Mouse (Mus musculus): ENCODE results near the gene Smg6. TPM values are rescaled to one million over a fixed set of nuclear protein-coding genes. Genes with fewer than 3 reads are reported as not detected.
A peak's percentile ranks its signal among the peaks of the same experiment; 100 is the strongest.

The Smg6 gene
- polyA plus RNA-seq, 1 experiment from 2014 or later, result 19.8 TPM

DNA sequence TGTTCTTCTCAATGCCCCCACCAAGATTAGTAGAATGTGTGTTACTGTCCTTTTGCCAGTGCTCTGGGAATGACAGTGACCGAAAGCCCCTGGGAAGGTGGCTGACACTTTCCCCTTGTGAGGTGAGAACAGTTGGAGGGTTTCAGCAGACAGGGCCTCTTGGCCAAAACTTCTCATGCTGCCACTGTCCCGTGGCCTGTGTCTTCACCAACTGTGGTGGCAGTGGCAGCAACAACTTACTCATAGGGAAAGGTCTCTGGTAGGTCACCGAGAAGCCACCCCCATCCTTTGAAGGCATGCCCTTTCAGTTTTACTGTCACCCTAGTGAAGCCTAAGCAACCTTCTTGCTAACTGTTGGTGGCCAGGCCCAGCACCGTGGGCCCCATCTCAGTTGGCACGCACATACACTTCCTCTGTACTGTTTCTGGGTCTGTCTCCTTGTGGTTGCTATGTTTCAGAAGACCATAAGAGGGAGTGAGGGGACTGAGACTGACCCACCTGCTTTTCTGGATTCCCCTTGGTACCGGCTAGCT, 228.5 kb downstream of the Smg6 start:
- Histone ChIP-seq H3K4me1 (ENCODE audit: control insufficient read depth, insufficient read depth, low read length) (peaks cover 23% of the 10 kb centered on the region), H3K36me3 (ENCODE audit: control insufficient read depth, insufficient read depth, low read length) (peaks cover 17% of the 10 kb centered on the region; the same call in 1 of the 2 replicates), H3K9me3 (ENCODE audit: control insufficient read depth, low read length) (no peaks in the 10 kb centered on the region), H3K27me3 (ENCODE audit: control insufficient read depth, insufficient read depth, low read length) (no peaks in the 10 kb centered on the region), H3K27ac (ENCODE audit: low read depth, low read length) (0 out of 2 replicates have a peak overlapping the region, but pooled peaks have one; percentile 26), H3K4me2 (replicated peaks; ENCODE audit: low read depth, low read length) (no peak overlapping the region), H3K9ac (ENCODE audit: low read depth, low read length) (no peak overlapping the region), H3K4me3 (ENCODE audit: low read length) (no peak overlapping the region)
- WGBS, result 75% methylated on average over 6 of the region's 6 CpGs
- ATAC-seq (ENCODE audit: low FRiP score, low TSS enrichment), result no peak

DNA sequence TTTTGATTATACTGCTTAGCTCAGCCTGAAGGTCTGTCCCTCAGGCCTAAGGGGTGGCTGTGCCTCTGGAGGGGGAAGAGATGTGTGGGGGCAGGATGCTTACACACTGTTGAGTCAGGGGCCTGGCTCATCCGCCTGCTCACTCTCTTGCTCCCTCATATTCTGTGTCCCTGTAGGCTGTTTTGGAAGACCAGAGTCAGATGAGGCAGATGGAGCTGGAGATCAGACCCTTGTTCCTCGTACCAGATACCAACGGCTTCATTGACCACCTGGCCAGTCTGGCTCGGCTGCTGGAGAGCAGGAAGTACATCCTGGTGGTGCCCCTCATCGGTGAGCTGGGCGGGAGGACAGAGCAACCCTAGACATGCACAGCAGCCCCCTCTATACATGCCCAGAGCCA, 230.4 kb downstream of the Smg6 start:
- Histone ChIP-seq H3K4me1 (ENCODE audit: control insufficient read depth, insufficient read depth, low read length) (peaks cover 23% of the 10 kb centered on the region), H3K4me2 (replicated peaks; ENCODE audit: low read depth, low read length) (no peak overlapping the region), H3K36me3 (ENCODE audit: control insufficient read depth, insufficient read depth, low read length) (peaks cover 20% of the 10 kb centered on the region), H3K27me3 (ENCODE audit: control insufficient read depth, insufficient read depth, low read length) (no peaks in the 10 kb centered on the region), H3K27ac (ENCODE audit: low read depth, low read length) (peak overlapping the region; percentile 63; the same call in 1 of the 2 replicates), H3K9ac (ENCODE audit: low read depth, low read length) (peak overlapping the region; percentile 18; the same call in 1 of the 2 replicates), H3K4me3 (ENCODE audit: low read length) (no peak overlapping the region), H3K9me3 (ENCODE audit: control insufficient read depth, low read length) (no peaks in the 10 kb centered on the region)
- no peak for ATAC-seq (ENCODE audit: low FRiP score, low TSS enrichment)
- 59% methylated on average over 6 of the region's 6 CpGs for WGBS

DNA sequence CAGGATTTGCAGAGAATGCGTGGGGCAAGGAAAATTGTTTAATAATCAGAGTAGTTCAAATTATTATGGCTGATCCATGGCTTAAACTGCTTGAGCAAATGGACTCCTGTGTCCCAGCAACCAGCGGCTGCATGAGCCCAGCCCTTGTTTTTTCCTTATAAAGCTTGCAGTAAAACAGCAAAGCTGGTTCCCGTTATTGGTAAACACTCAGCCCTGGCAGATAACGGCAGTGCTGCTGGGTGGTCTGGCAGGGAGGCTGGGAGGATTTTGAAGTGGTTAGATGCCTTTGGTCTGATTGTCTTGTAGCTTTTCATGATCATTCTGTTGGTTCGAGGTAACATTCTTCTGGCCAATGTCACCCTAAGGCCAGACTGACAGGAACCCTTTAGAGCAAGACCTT, 230.8 kb downstream of the Smg6 start:
- no peak for ATAC-seq (ENCODE audit: low FRiP score, low TSS enrichment)
- peak overlapping the region; percentile 63; the same call in 1 of the 2 replicates for H3K27ac ChIP-seq (ENCODE audit: low read depth, low read length)
- H3K9me3 ChIP-seq (ENCODE audit: control insufficient read depth, low read length), result no peaks in the 10 kb centered on the region
- H3K4me2 ChIP-seq (replicated peaks; ENCODE audit: low read depth, low read length), result no peak overlapping the region
- H3K4me1 ChIP-seq (ENCODE audit: control insufficient read depth, insufficient read depth, low read length), result peaks cover 23% of the 10 kb centered on the region
- WGBS, result 76% methylated on average over 5 of the region's 5 CpGs
- H3K36me3 ChIP-seq (ENCODE audit: control insufficient read depth, insufficient read depth, low read length), result peaks cover 21% of the 10 kb centered on the region
- no peaks in the 10 kb centered on the region for H3K27me3 ChIP-seq (ENCODE audit: control insufficient read depth, insufficient read depth, low read length)
- H3K4me3 ChIP-seq (ENCODE audit: low read length), result no peak overlapping the region
- H3K9ac ChIP-seq (ENCODE audit: low read depth, low read length), result 0 out of 2 replicates have a peak overlapping the region, but pooled peaks have one; percentile 18

DNA sequence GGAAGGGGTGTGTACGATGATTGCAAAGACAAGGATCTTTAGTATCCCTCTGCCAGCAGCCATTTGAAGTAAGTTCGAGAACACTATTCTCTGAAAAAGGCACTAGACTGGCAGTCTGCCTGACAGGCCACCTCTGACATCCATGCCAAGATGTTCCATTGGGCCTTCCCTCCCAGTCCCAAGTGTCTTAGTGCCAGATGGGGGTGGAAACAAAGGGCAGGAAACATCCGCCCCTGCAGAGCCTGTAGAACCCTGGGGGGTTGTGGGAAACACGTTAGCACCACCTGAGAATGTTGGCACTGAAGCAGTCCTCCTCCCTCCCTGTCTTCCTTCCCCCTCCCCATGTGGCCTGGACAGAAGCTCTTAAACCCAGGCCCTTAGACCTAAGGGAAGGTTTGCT, 231.4 kb downstream of the Smg6 start:
- Histone ChIP-seq H3K9ac (ENCODE audit: low read depth, low read length) (no peak overlapping the region), H3K36me3 (ENCODE audit: control insufficient read depth, insufficient read depth, low read length) (peaks cover 25% of the 10 kb centered on the region), H3K27me3 (ENCODE audit: control insufficient read depth, insufficient read depth, low read length) (no peaks in the 10 kb centered on the region), H3K4me3 (ENCODE audit: low read length) (no peak overlapping the region), H3K27ac (ENCODE audit: low read depth, low read length) (peak overlapping the region; percentile 53; the same call in 1 of the 2 replicates), H3K4me2 (replicated peaks; ENCODE audit: low read depth, low read length) (no peak overlapping the region), H3K9me3 (ENCODE audit: control insufficient read depth, low read length) (no peaks in the 10 kb centered on the region), H3K4me1 (ENCODE audit: control insufficient read depth, insufficient read depth, low read length) (peaks cover 23% of the 10 kb centered on the region)
- no peak for ATAC-seq (ENCODE audit: low FRiP score, low TSS enrichment)
- 69% methylated on average over 4 of the region's 4 CpGs for WGBS

DNA sequence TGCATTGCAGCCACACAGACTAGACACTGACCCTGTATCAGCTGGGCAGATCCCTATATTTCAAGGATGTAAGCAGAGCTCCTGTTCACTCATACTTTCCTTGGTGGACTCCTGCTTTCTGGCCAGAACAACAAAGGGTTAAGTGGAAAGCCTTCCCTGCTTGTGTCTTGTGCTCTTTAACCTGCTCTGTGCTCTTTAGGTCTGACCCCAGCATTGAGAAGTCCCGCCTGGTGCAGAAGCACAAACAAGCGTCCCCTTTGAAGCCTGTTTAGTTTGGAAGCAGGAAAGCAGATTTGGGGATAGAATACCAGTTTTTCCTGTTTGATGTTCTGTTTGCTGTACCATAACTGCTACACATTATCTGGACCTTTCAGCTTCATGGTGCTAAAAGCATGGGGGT, 232.3 kb downstream of the Smg6 start:
- Histone ChIP-seq H3K27ac (ENCODE audit: low read depth, low read length) (peak overlapping the region; percentile 53), H3K4me2 (replicated peaks; ENCODE audit: low read depth, low read length) (no peak overlapping the region), H3K4me3 (ENCODE audit: low read length) (no peak overlapping the region), H3K9me3 (ENCODE audit: control insufficient read depth, low read length) (no peaks in the 10 kb centered on the region), H3K27me3 (ENCODE audit: control insufficient read depth, insufficient read depth, low read length) (no peaks in the 10 kb centered on the region), H3K36me3 (ENCODE audit: control insufficient read depth, insufficient read depth, low read length) (peaks cover 33% of the 10 kb centered on the region), H3K9ac (ENCODE audit: low read depth, low read length) (no peak overlapping the region), H3K4me1 (ENCODE audit: control insufficient read depth, insufficient read depth, low read length) (peaks cover 18% of the 10 kb centered on the region)
- 11% methylated on average over 2 of the region's 2 CpGs for WGBS
- ATAC-seq (ENCODE audit: low FRiP score, low TSS enrichment), result no peak

DNA sequence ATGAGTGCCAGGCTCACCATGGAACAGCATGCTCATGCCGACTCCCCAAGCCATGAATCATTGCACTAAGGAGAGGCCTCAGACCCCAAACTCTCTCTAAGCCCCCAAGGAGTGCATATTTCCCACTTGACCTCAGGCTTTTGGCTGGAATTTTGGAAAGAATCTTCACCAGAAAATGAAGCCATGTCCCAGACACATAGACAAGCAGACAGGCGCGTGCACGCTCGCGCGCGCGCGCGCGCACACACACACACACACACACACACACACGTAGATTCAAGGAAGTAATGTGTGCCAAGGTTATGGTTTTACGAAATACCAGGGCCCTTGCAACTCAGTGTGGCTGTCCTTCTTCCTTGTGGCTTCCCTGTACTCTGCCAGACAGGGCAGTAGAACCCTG, 232.8 kb downstream of the Smg6 start:
- WGBS, result 87% methylated on average over 14 of the region's 14 CpGs
- H3K4me3 ChIP-seq (ENCODE audit: low read length), result no peak overlapping the region
- no peak overlapping the region for H3K9ac ChIP-seq (ENCODE audit: low read depth, low read length)
- H3K4me1 ChIP-seq (ENCODE audit: control insufficient read depth, insufficient read depth, low read length), result peaks cover 19% of the 10 kb centered on the region; the same call in 1 of the 2 replicates
- H3K4me2 ChIP-seq (replicated peaks; ENCODE audit: low read depth, low read length), result no peak overlapping the region
- H3K9me3 ChIP-seq (ENCODE audit: control insufficient read depth, low read length), result no peaks in the 10 kb centered on the region
- H3K36me3 ChIP-seq (ENCODE audit: control insufficient read depth, insufficient read depth, low read length), result peaks cover 39% of the 10 kb centered on the region
- no peak for ATAC-seq (ENCODE audit: low FRiP score, low TSS enrichment)
- no peaks in the 10 kb centered on the region for H3K27me3 ChIP-seq (ENCODE audit: control insufficient read depth, insufficient read depth, low read length)
- H3K27ac ChIP-seq (ENCODE audit: low read depth, low read length), result peak overlapping the region; percentile 32

DNA sequence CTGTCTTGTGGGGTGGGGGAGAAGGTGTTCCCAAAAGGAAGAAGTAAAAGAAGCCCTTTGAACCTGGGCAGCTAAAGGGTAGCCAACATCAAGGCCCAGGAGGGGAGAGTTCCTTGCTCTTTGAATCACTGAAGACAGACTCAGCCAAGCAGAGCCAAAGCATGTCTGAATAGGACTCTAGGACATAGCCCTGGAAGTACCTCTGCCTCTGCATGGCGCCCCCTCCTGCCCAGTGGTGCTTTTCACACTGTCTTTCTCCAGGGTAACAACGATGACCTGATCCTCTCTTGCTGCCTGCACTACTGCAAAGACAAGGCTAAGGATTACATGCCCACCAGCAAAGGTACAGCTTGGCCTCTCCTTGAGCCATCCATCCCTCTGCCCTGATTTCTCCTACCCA, 233.9 kb downstream of the Smg6 start:
- 0 out of 2 replicates have a peak, but pooled peaks have one; percentile 2 for ATAC-seq (ENCODE audit: low FRiP score, low TSS enrichment)
- no peaks in the 10 kb centered on the region for H3K9me3 ChIP-seq (ENCODE audit: control insufficient read depth, low read length)
- peaks cover under 1% of the 10 kb centered on the region; the same call in 1 of the 2 replicates for H3K27me3 ChIP-seq (ENCODE audit: control insufficient read depth, insufficient read depth, low read length)
- 70% methylated on average over 2 of the region's 2 CpGs for WGBS
- no peak overlapping the region for H3K4me3 ChIP-seq (ENCODE audit: low read length)
- peaks cover 49% of the 10 kb centered on the region for H3K36me3 ChIP-seq (ENCODE audit: control insufficient read depth, insufficient read depth, low read length)
- H3K4me2 ChIP-seq (replicated peaks; ENCODE audit: low read depth, low read length), result no peak overlapping the region
- H3K4me1 ChIP-seq (ENCODE audit: control insufficient read depth, insufficient read depth, low read length), result peaks cover 19% of the 10 kb centered on the region; the same call in 1 of the 2 replicates
- no peak overlapping the region for H3K27ac ChIP-seq (ENCODE audit: low read depth, low read length)
- no peak overlapping the region for H3K9ac ChIP-seq (ENCODE audit: low read depth, low read length)

DNA sequence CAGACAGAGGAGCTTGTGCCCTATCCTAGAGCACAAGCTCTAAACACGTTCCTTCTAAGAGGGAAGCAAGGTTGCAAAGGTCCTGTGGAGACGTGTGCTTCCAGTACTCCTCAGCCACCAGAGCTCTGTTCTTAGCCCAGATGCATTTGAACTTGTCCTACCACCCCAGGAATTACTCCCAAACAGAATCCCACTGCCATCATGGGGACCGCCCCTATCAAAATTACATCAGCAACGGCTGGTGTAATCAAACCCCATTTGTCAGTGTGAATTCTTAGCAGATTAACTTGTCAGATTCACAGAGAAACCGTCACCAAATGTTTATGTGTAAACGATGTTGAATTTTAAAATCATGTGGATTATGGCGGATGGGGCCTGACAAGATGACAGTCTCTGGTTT, 235.3 kb downstream of the Smg6 start:
- 73% methylated on average over 7 of the region's 7 CpGs for WGBS
- peaks cover 63% of the 10 kb centered on the region for H3K36me3 ChIP-seq (ENCODE audit: control insufficient read depth, insufficient read depth, low read length)
- peaks cover 15% of the 10 kb centered on the region for H3K27me3 ChIP-seq (ENCODE audit: control insufficient read depth, insufficient read depth, low read length)
- no peak overlapping the region for H3K4me2 ChIP-seq (replicated peaks; ENCODE audit: low read depth, low read length)
- no peak for ATAC-seq (ENCODE audit: low FRiP score, low TSS enrichment)
- H3K9me3 ChIP-seq (ENCODE audit: control insufficient read depth, low read length), result no peaks in the 10 kb centered on the region
- H3K27ac ChIP-seq (ENCODE audit: low read depth, low read length), result no peak overlapping the region; the same call in 1 of the 2 replicates
- peaks cover 18% of the 10 kb centered on the region; the same call in 1 of the 2 replicates for H3K4me1 ChIP-seq (ENCODE audit: control insufficient read depth, insufficient read depth, low read length)
- no peak overlapping the region for H3K4me3 ChIP-seq (ENCODE audit: low read length)
- H3K9ac ChIP-seq (ENCODE audit: low read depth, low read length), result no peak overlapping the region

DNA sequence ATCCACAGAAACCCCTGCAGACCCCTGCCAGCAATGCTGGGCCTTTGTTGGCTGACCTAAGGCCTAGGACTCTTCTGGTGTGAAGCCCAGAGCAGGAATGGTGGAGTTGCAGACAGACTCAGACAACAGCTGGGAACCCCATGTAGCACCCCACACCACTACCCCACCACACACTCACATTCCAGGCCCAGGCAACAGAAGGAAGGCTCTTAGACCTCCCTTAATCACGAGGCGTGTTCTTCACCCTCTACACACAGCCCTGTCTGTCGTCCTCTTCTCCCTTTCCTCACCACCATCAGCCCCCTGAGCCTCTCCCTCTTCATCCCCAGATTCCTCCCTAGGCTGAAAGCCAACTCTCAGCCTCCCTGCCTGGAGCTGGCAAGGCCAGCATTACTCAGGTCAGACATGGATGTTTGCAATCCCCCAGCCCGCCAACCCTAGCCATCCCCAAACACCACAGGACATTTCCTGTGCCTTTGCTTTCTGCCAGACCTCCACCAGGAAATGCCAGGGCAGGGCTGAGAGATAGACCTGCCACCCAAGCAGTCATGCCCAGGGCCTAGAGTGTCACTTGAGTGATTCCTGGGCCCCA, 235.9 kb downstream of the Smg6 start:
- H3K4me2 ChIP-seq (replicated peaks; ENCODE audit: low read depth, low read length), result no peak overlapping the region
- peaks cover 66% of the 10 kb centered on the region for H3K36me3 ChIP-seq (ENCODE audit: control insufficient read depth, insufficient read depth, low read length)
- H3K9me3 ChIP-seq (ENCODE audit: control insufficient read depth, low read length), result no peaks in the 10 kb centered on the region
- no peak for ATAC-seq (ENCODE audit: low FRiP score, low TSS enrichment)
- WGBS, result 70% methylated on average over 4 of the region's 4 CpGs
- H3K4me3 ChIP-seq (ENCODE audit: low read length), result no peak overlapping the region
- no peak overlapping the region; the same call in 1 of the 2 replicates for H3K27ac ChIP-seq (ENCODE audit: low read depth, low read length)
- H3K4me1 ChIP-seq (ENCODE audit: control insufficient read depth, insufficient read depth, low read length), result peaks cover 23% of the 10 kb centered on the region; the same call in 1 of the 2 replicates
- H3K27me3 ChIP-seq (ENCODE audit: control insufficient read depth, insufficient read depth, low read length), result peaks cover 20% of the 10 kb centered on the region
- H3K9ac ChIP-seq (ENCODE audit: low read depth, low read length), result no peak overlapping the region

All from kidney, embryonic 14.5 days (tissue).